ENCODE assay signal across 8 mouse cellular contexts in the genomic region with DNA sequence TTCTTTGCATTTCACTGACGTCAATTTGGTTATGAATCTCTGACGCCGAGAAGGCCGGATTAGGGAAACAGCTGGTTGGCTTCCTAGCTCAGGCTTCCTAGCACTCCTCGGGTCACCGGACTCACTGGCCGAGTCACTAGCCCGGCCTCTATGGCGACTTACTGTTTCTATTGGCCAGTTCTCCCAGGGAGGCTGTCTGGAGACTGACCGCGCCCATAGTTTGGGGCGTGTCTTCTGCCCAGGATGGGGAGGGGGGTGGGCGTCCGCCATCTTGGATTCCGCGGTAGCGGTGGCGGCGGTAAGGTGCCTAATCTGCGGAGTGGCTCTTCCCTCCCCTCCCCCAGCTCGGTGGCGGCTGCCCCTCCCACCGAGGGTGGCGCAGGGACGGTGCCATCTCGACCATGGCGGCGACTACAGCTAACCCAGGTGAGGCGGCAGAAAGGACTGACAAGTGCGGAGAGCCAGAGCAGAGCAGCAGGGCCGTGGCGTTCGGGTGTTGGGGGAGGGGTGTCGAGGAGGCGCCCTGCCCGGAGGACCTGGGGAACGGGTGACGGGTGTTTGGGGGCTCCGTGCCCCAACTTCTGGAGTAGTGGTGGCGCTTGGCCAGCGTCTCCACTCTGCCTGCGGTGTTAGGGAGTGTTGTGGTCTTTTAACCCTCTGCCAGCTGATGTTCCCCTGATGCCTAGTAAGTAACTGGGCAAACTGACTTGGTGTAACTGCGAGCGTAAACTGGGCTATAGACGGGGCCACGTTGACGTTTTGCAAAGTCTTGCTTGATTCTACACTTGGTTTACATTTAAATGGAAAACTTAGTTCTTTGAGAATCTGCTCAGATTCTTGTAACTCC. TPM values are rescaled to one million over a fixed set of nuclear protein-coding genes. Genes with fewer than 3 reads are reported as not detected.
A peak's percentile ranks its signal among the peaks of the same experiment; 100 is the strongest.
DNase-seq lines count a peak whose midpoint lies in the region; ATAC-seq lines count a peak whose summit lies in the region.

A gene (plus strand): TSS at position 253 of the 847 bp plus-strand sequence.

- H3K4me3 ChIP-seq in forebrain, embryonic 14.5 days (ENCODE audit: low read depth, low read length): peak within 1 kb of the TSS; percentile 84
- H3K4me3 ChIP-seq in neural tube, embryonic 15.5 days (replicated peaks): peak within 1 kb of the TSS; percentile 81

- DNase-seq in ES-CJ7 (ENCODE audit: low read depth, low spot score): peak; percentile 98
- DNase-seq in cerebellum, adult 11 months: peak; percentile 86
- peak; percentile 96 for DNase-seq in forebrain, embryonic 14.5 days (ENCODE audit: low spot score)
- peak; percentile 91 for DNase-seq in heart, postnatal 14 days
- DNase-seq in layer of hippocampus, adult 11-12 months (ENCODE audit: low spot score): peak; percentile 92
- DNase-seq in lung, adult 18-20 months: peak; percentile 95 to 97
- peak; percentile 94 for DNase-seq in testis, postnatal 14 days (ENCODE audit: low spot score)

- no peaks in the 10 kb centered on the region for H3K9me3 ChIP-seq in forebrain, embryonic 14.5 days (replicated peaks; ENCODE audit: control insufficient read depth, low read length)
- no peaks in the 10 kb centered on the region for H3K9me3 ChIP-seq in neural tube, embryonic 15.5 days (replicated peaks)

- H3K27ac ChIP-seq in forebrain, embryonic 14.5 days (ENCODE audit: low read depth, low read length): peak within 1 kb of the TSS; percentile 79
- peak within 1 kb of the TSS; percentile 80 for H3K27ac ChIP-seq in neural tube, embryonic 15.5 days (replicated peaks)

- peaks cover 11% of the 10 kb centered on the region for H3K36me3 ChIP-seq in forebrain, embryonic 14.5 days (ENCODE audit: control insufficient read depth, insufficient read depth, low read length)
- H3K36me3 ChIP-seq in neural tube, embryonic 15.5 days: peaks cover 15% of the 10 kb centered on the region

- no peaks in the 10 kb centered on the region for H3K27me3 ChIP-seq in forebrain, embryonic 14.5 days (replicated peaks; ENCODE audit: control insufficient read depth, insufficient read depth, low read length)
- no peaks in the 10 kb centered on the region for H3K27me3 ChIP-seq in neural tube, embryonic 15.5 days (replicated peaks)

- intact Hi-C loops in heart, postnatal 14 days (cut with DNase I): no loop called here

- under 1% methylated on average over 47 of the region's 47 CpGs for WGBS in forebrain, embryonic 14.5 days
- under 1% methylated on average over 47 of the region's 47 CpGs for WGBS in neural tube, embryonic 15.5 days

- H3K4me1 ChIP-seq in forebrain, embryonic 14.5 days (ENCODE audit: control insufficient read depth, insufficient read depth, low read length): peaks cover 8% of the 10 kb centered on the region; the same call in 1 of the 2 replicates
- H3K4me1 ChIP-seq in neural tube, embryonic 15.5 days: peaks cover 21% of the 10 kb centered on the region

- ATAC-seq in forebrain, embryonic 14.5 days: peak; percentile 99
- ATAC-seq in neural tube, embryonic 15.5 days (ENCODE audit: low FRiP score): peak; percentile 99

- H3K4me2 ChIP-seq in forebrain, embryonic 14.5 days (ENCODE audit: low read length): peak within 1 kb of the TSS; percentile 81
- peak within 1 kb of the TSS; percentile 70 for H3K4me2 ChIP-seq in neural tube, embryonic 15.5 days

- peak within 1 kb of the TSS; percentile 85 for H3K9ac ChIP-seq in forebrain, embryonic 14.5 days (ENCODE audit: low read length)
- peak within 1 kb of the TSS; percentile 62 for H3K9ac ChIP-seq in neural tube, embryonic 15.5 days (replicated peaks)

RNA-seq across cellular contexts. Expression of the gene that starts here (rescaled TPM):
- polyA plus RNA-seq in forebrain, embryonic 14.5 days (2014; fragmentation: Nextera tagmentation; extraction: Ambion mirVana): 9.0 and 12.5 TPM in 2 replicates
- 10 to 100 TPM; 45.0 to 48.6 TPM for total RNA-seq in heart, postnatal 14 days (2021)
- polyA plus RNA-seq in neural tube, embryonic 15.5 days (2015; fragmentation: Nextera tagmentation; extraction: Ambion mirVana): 14.2 and 20.5 TPM in 2 replicates

Comparison
In these comparisons a context has a peak if more than half of its experiments do, and no peak if none do; other contexts are left out.
1. Peak in every context shown above with its lines: DNase-seq, ATAC-seq, H3K4me3 ChIP-seq and H3K27ac ChIP-seq.